Mouse (Mus musculus): ENCODE measurements around the gene Atp5c1.
A peak's percentile ranks its signal among the peaks of the same experiment; 100 is the strongest.

Gene Atp5c1

GRCm38 (mm10) chr2:10080310-10081010 lies at the start of gene Atp5c1, which contains the start of gene Kin:
Gene Atp5c1, minus strand, starts transcription at chr2:10080510.
Gene Kin, plus strand, starts transcription at chr2:10080593.
- peak; percentile 98 for DNase-seq

GRCm38 (mm10) chr2:10128571-10128970 lies 48.3 kb upstream of the Atp5c1 start:
- DNase-seq, result no peak

DNA sequence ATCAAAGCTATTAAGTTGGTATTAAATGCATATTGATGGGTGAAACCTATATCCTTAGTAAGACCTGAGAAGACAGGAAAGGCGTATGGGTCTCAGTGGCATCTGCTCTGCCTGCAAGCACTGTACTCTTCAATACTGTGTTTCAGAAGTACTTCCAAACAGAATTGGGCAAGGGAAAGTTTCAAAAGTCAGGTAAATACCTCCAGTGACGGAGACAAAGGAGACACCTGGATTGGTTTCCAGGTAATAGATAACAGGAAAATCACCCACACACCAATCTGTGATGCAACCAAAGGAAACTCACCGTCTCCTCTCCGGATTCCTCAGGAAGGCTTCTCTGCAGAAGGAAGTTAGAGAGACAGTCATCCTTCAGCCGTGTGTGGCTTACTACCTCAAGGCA lies 47.2 kb upstream of the Atp5c1 start:
- no peak for DNase-seq

DNA sequence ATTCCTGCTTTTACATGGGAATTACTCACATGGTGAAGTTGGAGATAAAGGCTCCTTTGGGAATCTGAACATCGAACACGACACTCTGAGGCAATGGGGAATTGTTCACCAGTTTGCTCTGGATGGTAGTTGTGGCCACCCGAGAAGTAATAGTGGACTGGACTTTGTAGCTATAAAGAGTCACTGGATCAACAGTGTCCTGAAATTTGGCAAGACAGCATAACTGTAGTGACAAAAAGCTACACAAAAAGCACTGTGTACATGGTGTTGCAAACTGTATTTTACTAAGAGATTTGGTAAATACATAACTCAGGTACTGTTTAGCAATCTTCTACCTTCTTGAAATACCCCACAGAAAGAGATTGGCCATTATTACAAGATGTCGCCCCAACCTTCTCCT lies 45.8 kb upstream of the Atp5c1 start:
- no peak for DNase-seq

- DNase-seq, result no peak
Measured at GRCm38 (mm10) chr2:10121826-10122225, 41.5 kb upstream of the Atp5c1 start.

GRCm38 (mm10) chr2:10119276-10119675 lies 39.0 kb upstream of the Atp5c1 start:
- DNase-seq, result peak; percentile 45 to 59

DNA sequence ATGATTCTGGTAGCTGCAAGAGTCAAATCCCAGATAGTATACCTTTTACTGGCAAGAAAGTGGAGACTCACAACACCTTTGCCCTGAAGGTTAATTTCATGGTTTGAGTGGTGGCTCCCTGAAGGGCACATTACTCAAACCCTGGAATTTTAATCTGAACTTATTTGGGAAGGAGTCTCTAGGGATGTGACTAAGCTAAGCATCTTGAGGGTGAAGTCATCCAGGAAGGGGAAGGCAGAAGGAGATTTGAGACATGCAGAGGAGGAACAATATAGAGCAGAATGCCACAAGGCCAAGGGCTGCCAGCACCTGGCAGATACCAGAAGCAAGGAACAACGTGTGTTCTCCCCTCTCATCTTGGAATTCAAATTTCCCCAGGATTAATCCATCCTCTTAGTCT lies 38.4 kb upstream of the Atp5c1 start:
- no peak for DNase-seq

DNA sequence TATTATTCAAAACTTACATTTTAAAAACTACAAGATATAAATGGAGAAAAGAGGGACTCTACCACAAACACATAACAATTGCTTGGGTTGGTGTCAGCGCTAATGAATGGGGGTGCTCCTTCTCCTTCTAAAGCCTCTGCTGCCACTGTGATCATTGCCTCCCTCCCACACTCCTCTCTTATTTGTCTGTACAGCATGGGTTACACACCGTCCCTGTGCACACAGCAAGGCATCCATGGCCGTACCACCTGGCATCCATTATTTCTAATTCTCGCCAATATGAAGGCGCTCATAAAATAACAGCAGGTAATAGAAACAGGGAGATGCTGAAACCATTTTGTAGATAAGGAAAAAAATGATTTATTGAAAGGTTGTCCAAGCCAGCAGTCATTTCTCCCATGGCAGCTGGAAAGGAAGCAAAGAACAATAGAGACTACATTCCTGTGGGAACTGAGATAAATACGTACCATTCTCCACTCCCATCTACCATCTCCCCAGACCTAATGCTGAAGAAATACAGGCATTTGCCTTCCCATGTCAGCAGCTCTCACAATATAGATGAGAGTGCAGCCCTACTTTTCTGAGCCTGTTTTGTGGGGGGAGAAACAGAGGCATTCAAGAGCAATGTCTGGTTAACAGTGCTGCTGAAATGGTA lies 28.4 kb upstream of the Atp5c1 start:
- no peak for DNase-seq

GRCm38 (mm10) chr2:10101180-10101579 lies 20.9 kb upstream of the Atp5c1 start:
- DNase-seq, result peak; percentile 66 to 68

DNA sequence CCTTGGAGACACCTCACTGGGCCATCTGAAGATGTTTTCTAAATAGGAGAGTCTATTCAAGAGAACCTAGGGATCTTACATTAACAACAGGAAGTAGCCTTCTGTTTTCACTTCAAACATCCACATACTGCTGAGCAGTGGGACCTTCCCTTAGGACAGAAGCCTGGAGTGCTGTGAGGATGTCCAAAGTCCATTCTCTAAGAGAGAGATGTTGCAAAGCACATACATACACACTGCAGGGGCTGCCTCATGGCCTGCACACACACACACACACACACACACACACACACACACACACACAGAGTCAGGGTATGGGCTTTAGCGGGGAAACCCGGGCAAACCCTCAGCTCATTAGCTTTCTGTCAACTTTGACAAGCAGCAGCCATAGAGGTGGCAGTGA lies 20.2 kb upstream of the Atp5c1 start:
- no peak for DNase-seq

GRCm38 (mm10) chr2:10098598-10099215 lies 18.4 kb upstream of the Atp5c1 start:
- peak; percentile 79 to 85 for DNase-seq

GRCm38 (mm10) chr2:10094327-10095100 lies 14.2 kb upstream of the Atp5c1 start:
- no peak for DNase-seq

DNA sequence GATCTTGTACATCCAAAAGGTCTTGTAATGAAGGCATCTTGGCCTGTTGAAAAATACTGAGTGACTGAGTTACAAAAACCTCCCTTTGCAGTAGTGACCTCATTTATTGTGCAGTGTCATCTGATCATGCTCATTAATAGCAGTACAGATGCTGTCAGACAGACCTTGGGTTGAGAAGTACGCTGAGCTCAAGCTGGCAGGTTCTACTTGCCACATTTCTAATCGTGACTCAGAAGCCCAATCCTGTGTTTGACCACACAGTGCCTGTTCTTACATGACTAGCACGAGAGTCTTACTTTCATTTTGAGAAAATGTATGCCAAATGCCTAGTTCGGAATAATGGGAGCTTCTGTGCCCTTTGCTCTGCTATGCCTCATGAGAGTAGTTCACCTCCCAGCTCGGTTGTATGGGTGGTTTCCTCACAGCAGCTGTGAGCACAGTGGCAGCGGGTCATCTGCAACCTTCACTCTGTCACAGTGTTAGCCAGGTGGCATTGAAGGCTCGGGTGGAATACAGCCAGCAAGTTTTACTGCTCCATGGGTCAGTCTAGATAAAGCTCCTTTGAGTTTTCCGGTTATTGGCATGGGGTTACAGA lies 7.0 kb upstream of the Atp5c1 start:
- no peak for DNase-seq

GRCm38 (mm10) chr2:10082737-10083136 lies 2.4 kb upstream of the Atp5c1 start:
- no peak for DNase-seq

DNA sequence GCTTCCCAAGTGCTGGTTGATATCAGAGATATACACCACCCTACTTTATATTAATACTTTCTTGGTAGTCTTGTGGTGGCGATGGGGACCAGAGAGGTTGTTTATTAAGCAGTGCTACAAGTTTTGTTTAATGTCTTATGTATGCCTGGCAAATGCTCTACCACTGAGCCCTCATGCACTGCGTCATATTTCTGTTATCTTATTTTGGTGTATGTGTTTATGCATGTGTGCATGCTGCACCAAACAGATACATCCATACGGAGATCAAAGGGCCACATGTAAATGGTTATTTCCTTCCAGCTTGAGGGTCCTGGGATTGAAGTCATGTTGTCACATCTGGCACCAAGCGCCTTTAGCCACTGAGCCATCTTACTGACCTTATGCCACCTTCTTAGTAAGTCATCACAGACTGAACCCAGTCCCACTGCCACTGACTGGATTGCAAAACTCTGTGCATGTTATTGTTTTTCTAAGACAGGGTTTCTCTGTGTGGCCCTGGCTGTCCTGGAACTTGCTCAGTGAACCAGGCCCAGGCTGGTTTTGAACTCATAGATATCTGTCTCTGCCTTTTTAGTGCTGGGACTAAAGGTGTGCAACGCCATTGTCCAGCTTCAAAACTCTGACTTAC lies 1.3 kb upstream of the Atp5c1 start:
- no peak for DNase-seq

GRCm38 (mm10) chr2:10079745-10080309 lies 483 bp downstream of the Atp5c1 start:
- no peak for DNase-seq

DNA sequence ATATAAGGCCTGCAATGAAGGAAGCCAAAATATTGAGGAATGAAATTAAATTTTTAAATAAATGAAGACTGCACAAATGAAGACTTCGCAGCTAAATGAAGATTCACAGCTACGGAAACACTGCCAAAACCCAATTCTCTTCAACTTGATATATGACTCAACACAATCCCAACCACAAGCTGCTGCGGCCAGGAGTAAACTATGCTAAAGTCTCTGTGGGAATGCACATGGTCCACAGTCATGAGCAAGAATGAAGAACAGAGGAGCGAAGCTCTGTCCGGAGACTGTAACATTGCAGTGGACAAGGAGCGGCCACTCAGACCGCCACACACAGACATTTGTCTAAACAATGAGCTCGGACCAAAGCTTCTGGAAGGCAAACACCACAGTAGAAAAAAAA lies 3.6 kb downstream of the Atp5c1 start:
- DNase-seq, result no peak

- no peak for DNase-seq
Measured at GRCm38 (mm10) chr2:10074470-10074869, 5.8 kb downstream of the Atp5c1 start.

- DNase-seq, result no peak
Measured at GRCm38 (mm10) chr2:10071751-10072150, 8.6 kb downstream of the Atp5c1 start.

- no peak for DNase-seq
Measured at GRCm38 (mm10) chr2:10058836-10059235, 21.5 kb downstream of the Atp5c1 start.

DNA sequence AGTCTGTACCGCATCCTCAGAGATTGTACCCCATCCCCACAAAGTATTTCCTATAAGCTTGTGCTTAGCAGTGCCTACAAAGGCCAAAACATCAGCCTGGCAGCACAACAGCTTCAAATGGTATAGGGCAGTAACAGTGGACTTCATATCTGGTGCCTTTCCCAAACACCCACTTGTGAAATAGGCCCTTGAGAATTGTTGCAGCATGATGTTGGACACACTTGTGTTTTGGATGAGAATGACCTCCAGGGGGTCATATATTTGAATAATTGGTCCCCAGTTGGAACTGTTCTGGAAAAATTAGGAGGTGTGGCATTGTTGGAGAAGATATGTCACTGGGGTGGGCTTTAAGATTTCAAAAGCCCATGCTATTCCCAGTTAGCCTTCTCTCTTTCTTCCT lies 28.3 kb downstream of the Atp5c1 start:
- DNase-seq, result no peak

- no peak for DNase-seq
Measured at GRCm38 (mm10) chr2:10050878-10051277, 29.4 kb downstream of the Atp5c1 start.
